Mouse (Mus musculus) erythroblast, embryonic 14.5 days (primary cell): ENCODE results near the gene Olfr159.

Experiments
- GATA1 ChIP-seq: IDR thresholded peaks from 2 replicates; pipeline ENCODE4 v1.6.1; 2012; ENCODE audit warnings: low read length, inconsistent platforms, mixed read lengths
- TAL1 ChIP-seq: IDR thresholded peaks from 3 replicates; pipeline ENCODE4 v1.6.1; 2012; ENCODE audit warnings: low read length, inconsistent platforms, mixed read lengths

- TF ChIP-seq GATA1, result no peak
- no peak for TF ChIP-seq TAL1
Observed at GRCm38 (mm10) chr4:43720491-43721228, 50.1 kb downstream of the Olfr159 start.
